Mouse (Mus musculus) stomach, postnatal 0 days (tissue): ENCODE data around the gene Slc25a19. TPM values are rescaled to one million over a fixed set of nuclear protein-coding genes. Genes with fewer than 3 reads are reported as not detected.

Experiments
- ATAC-seq: fragments of 200-750 bp; cut with Nextera tagmentation; 2 replicates; pipeline ENCODE4 v1.8.0; 2017; ENCODE audit not compliant: low FRiP score, low TSS enrichment
- DNase-seq: peaks from one replicate; pipeline ENCODE4 v3.0.0-alpha.2; 2016; ENCODE audit warnings: low spot score
- H3K27ac ChIP-seq: fragments of 300-500 bp; sonication (generic); replicated peaks from 2 replicates; pipeline ENCODE4 v1.5.1; 2014; ENCODE audit warnings: mild to moderate bottlenecking, control low read depth
- H3K27me3 ChIP-seq: fragments of 300-500 bp; sonication (generic); 2 replicates; pipeline ENCODE4 v1.6.1; 2014; ENCODE audit warnings: low read length; ENCODE audit not compliant: control insufficient read depth, insufficient read depth
- H3K36me3 ChIP-seq: fragments of 300-500 bp; sonication (generic); 2 replicates; pipeline ENCODE4 v1.6.1; 2014; ENCODE audit warnings: low read length, mixed read lengths; ENCODE audit not compliant: control insufficient read depth, insufficient read depth
- H3K4me1 ChIP-seq: fragments of 300-500 bp; sonication (generic); replicated peaks from 2 replicates; pipeline ENCODE4 v1.6.1; 2014; ENCODE audit warnings: antibody characterized with exemption; ENCODE audit not compliant: control insufficient read depth, insufficient read depth
- H3K4me2 ChIP-seq: fragments of 300-500 bp; sonication (generic); replicated peaks from 2 replicates; pipeline ENCODE4 v1.6.1; 2014; ENCODE audit warnings: low read depth, mild to moderate bottlenecking, control low read depth, moderate library complexity
- H3K4me3 ChIP-seq: fragments of 300-500 bp; sonication (generic); 2 replicates; pipeline ENCODE4 v1.5.1; 2014; ENCODE audit warnings: low read depth, low read length, control low read depth
- H3K9ac ChIP-seq: fragments of 300-500 bp; sonication (generic); 2 replicates; pipeline ENCODE4 v1.6.1; 2014; ENCODE audit warnings: mild to moderate bottlenecking, low read length, control low read depth, mixed read lengths
- H3K9me3 ChIP-seq: fragments of 300-500 bp; sonication (generic); 2 replicates; pipeline ENCODE4 v1.6.1; 2016; ENCODE audit warnings: low read length; ENCODE audit not compliant: control insufficient read depth
- CTCF ChIP-seq: IDR thresholded peaks from 2 replicates; pipeline ENCODE4 v1.5.1; 2016; ENCODE audit warnings: antibody characterized with exemption, low read depth, mild to moderate bottlenecking, moderate library complexity
- EP300 ChIP-seq: optimal IDR thresholded peaks from 2 replicates; pipeline ENCODE3; 2016; ENCODE audit warnings: antibody characterized with exemption
- WGBS: fragments of 180-500 bp; shearing (Covaris S2); extraction: QIAGEN DNeasy Blood & Tissue Kit; methylation state at CpG from one replicate; pipeline ENCODE4 v1.1.7; 2014; 5-methylcytosine and 5-hydroxymethylcytosine counted together
- polyA plus RNA-seq: library from polyadenylated mRNA; unstranded; fragments of >200 nt; fragmentation: Nextera tagmentation; extraction: Ambion mirVana; gene quantifications from 2 replicates; pipeline ENCODE4 v1.2.1, GENCODE M21; 2015

Slc25a19 gene
- polyA plus RNA-seq, 1 experiment from 2014 or later, result 14.0 TPM

DNA sequence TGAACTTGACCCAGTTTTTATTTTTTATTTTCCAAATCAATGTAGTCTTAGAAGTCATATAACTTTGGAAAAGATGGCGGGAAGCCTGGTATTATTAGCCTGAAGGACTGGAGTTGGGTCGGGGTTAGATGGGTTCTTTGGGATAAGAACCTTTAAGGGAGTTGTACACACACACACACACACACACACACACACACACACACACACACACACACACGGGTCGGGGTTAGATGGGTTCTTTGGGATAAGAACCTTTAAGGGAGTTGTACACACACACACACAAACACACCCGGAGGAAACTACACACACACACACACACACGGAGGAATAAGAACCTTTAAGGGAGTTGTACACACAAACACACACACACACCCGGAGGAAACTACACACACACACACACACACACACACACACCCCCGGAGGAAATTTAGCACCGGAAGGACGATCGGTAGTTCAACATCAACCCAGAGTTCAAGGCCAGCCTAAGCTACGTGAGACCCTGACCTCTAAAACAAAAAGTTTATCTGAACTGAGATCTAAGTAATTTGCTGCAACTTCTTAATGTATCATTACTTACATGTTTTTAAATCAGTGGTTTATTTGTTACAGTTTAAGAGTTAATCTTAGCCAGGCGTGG lies 488 bp upstream of the Slc25a19 start:
- TF ChIP-seq CTCF, result no peak
- no peak for TF ChIP-seq EP300
- Histone ChIP-seq H3K9me3 (no peaks in the 10 kb centered on the region), H3K27ac (no peak overlapping the region), H3K27me3 (no peaks in the 10 kb centered on the region), H3K9ac (no peak overlapping the region; the same call in 1 of the 2 replicates), H3K4me1 (no peaks in the 10 kb centered on the region), H3K4me2 (peak overlapping the region; percentile 46), H3K4me3 (peak overlapping the region; percentile 61), H3K36me3 (no peaks in the 10 kb centered on the region)
- DNase-seq (no peak), ATAC-seq (peak; percentile 4; the same call in 1 of the 2 replicates)
- 49% methylated on average over 13 of the region's 13 CpGs for WGBS

DNA sequence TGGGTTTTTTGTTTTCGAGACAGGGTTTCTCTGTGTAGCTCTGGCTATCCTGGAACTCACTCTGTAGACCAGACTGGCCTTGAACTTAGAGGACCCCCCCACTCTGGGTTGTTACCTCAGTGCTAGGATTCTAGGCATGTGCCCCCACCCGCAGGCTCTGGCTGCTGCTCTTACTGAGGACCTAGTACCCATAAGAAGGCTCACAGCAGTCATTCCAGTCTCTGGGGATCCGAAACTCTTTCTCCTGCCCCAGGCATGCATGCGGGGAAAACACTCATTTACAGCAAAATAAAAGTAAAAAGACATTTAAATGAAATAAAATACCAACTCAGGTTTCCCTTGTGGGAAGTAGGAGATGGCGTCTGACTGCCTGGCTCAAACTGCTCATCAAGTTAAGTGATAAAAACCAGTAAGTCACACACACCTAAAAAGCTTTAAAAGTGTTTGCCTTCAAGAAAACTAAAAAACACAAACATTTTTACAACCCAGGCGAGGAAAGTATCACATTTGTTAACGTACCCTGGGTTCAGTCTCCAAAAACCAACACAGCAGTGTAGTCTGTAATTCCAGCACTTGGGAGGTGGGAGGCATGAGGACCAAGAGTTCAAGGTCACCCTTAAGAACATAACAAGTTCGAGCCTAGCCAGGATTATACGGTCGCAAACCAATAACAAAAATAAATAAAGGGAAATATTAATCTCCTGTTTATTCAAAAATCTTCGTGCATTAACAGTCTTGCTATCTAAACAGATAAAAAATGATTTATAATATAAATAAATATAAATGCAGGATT lies 1.1 kb downstream of the Slc25a19 start:
- H3K36me3 ChIP-seq, result peaks cover 4% of the 10 kb centered on the region; the same call in 1 of the 2 replicates
- no peak overlapping the region for H3K27ac ChIP-seq
- no peak for TF ChIP-seq EP300
- TF ChIP-seq CTCF, result no peak
- no peaks in the 10 kb centered on the region for H3K4me1 ChIP-seq
- no peaks in the 10 kb centered on the region for H3K27me3 ChIP-seq
- no peak for DNase-seq
- peak overlapping the region; percentile 87 for H3K4me2 ChIP-seq
- H3K4me3 ChIP-seq, result peak overlapping the region; percentile 61
- H3K9me3 ChIP-seq, result no peaks in the 10 kb centered on the region
- 42% methylated on average over 11 of the region's 11 CpGs for WGBS
- H3K9ac ChIP-seq, result no peak overlapping the region; the same call in 1 of the 2 replicates
- ATAC-seq, result no peak

DNA sequence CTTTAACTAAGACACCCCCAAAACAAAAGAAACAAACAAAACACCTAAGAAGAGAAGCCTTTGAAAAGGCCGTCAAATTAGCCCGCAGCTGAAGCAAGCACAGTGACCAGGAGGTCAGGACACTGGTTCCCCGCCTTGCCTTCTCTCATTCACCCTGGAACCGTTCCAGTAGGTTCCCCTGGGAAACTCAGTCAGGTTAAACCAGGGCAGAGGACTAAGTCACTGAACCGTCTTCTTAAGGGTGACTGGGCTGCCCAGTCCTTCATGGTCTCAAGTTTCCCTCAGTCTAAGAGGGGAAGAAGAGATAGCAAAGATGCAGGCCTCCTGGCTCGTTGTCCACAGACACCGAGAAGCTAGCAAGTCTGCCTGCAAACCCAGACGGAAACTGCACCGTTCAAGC lies 2.2 kb downstream of the Slc25a19 start:
- no peak for TF ChIP-seq CTCF
- TF ChIP-seq EP300, result no peak
- no peaks in the 10 kb centered on the region for H3K4me1 ChIP-seq
- H3K36me3 ChIP-seq, result peaks cover 7% of the 10 kb centered on the region; the same call in 1 of the 2 replicates
- no peaks in the 10 kb centered on the region for H3K27me3 ChIP-seq
- ATAC-seq (no peak), DNase-seq (no peak)
- no peak overlapping the region for H3K4me3 ChIP-seq
- H3K27ac ChIP-seq, result no peak overlapping the region
- no peak overlapping the region for H3K4me2 ChIP-seq
- 73% methylated on average over 9 of the region's 9 CpGs for WGBS
- no peak overlapping the region for H3K9ac ChIP-seq
- H3K9me3 ChIP-seq, result no peaks in the 10 kb centered on the region

DNA sequence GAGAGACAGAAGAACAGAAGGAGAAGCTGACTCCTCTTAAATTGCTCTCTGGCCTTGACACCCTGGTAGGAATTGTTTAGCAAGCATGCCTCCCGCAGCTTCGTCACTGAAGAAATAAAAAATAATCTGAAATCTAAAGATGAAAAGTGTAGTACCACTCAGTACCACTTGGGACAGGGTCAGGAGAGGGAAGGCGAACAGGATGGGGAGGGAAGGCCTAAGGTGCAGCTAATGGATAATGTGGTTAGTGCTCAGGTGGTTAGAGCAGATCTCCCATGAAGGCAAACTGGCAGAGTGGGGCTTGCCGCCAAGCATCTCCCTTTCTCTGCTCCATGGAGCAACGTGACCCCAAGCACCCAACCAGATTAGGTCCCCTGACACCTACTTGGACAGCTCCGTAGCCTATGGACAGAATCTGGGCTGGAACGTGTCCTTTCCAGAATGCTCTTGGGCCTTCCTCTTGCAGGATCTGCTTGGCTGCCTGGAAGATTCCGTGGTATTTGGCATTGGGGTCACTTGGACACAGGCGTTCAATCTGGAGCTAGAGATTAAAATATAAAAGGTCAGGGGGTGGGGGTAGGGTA lies 4.5 kb downstream of the Slc25a19 start:
- no peak overlapping the region for H3K4me3 ChIP-seq
- ATAC-seq (no peak), DNase-seq (no peak)
- H3K9me3 ChIP-seq, result no peaks in the 10 kb centered on the region
- H3K27ac ChIP-seq, result no peak overlapping the region
- no peaks in the 10 kb centered on the region for H3K27me3 ChIP-seq
- WGBS, result 70% methylated on average over 9 of the region's 9 CpGs
- no peak overlapping the region for H3K9ac ChIP-seq
- no peaks in the 10 kb centered on the region for H3K4me1 ChIP-seq
- H3K36me3 ChIP-seq, result peaks cover 11% of the 10 kb centered on the region; the same call in 1 of the 2 replicates
- TF ChIP-seq EP300, result no peak
- TF ChIP-seq CTCF, result peak; percentile 73
- no peak overlapping the region for H3K4me2 ChIP-seq

DNA sequence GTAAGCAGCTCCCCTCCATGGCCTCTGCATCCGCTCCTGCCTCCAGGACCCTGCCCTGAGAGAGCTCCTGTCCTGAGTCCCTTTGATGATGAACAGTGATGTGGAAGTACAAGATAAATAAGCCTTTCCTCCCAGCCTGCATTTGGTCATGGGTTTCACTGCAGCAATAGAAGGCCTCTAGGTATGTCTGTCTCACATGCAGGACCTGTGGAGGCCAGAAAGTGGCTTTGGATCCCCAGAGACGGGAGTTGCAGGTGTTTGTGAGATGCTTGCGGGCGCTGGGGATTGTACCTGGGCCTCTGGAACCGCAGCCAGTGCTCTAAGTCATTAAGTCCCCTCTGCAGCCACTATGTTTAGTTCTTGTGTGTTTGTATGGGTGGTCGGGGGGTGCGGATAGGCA lies 8.1 kb downstream of the Slc25a19 start:
- Histone ChIP-seq H3K27me3 (no peaks in the 10 kb centered on the region), H3K4me3 (no peak overlapping the region), H3K9me3 (no peaks in the 10 kb centered on the region), H3K36me3 (peaks cover 16% of the 10 kb centered on the region), H3K4me1 (no peaks in the 10 kb centered on the region), H3K27ac (no peak overlapping the region), H3K9ac (no peak overlapping the region), H3K4me2 (no peak overlapping the region)
- WGBS, result 93% methylated on average over 7 of the region's 7 CpGs
- TF ChIP-seq CTCF (no peak), EP300 (no peak)
- DNase-seq (no peak), ATAC-seq (no peak)
